Mouse (Mus musculus) liver, embryonic 13.5 days (tissue): ENCODE measurements around the gene Prrg1. TPM values are rescaled to one million over a fixed set of nuclear protein-coding genes. Genes with fewer than 3 reads are reported as not detected.
"Not testable (repeated sequence)": the region's sequence is repeated elsewhere in the genome, so short reads cannot be mapped to it uniquely, and the experiment has no call there.

Experiments used
- ATAC-seq: fragments of 200-750 bp; cut with Nextera tagmentation; 2 replicates; pipeline ENCODE4 v1.8.0; 2017; ENCODE audit warnings: low read depth, mild to moderate bottlenecking, moderate number of reproducible peaks, moderate library complexity
- DNase-seq: peaks from one replicate; pipeline ENCODE4 v3.0.0; 2022
- H3K27ac ChIP-seq: fragments of 300-500 bp; sonication (generic); 2 replicates; pipeline ENCODE4 v1.5.1; 2015; ENCODE audit warnings: moderate library complexity, mild to moderate bottlenecking, inconsistent platforms
- H3K27me3 ChIP-seq: fragments of 300-500 bp; sonication (generic); 2 replicates; pipeline ENCODE4 v1.6.1; 2015; ENCODE audit warnings: mild to moderate bottlenecking, inconsistent platforms
- H3K36me3 ChIP-seq: fragments of 300-500 bp; sonication (generic); 2 replicates; pipeline ENCODE4 v1.6.1; 2015; ENCODE audit warnings: mild to moderate bottlenecking, inconsistent platforms
- H3K4me1 ChIP-seq: fragments of 300-500 bp; sonication (generic); replicated peaks from 2 replicates; pipeline ENCODE4 v1.6.1; 2015; ENCODE audit warnings: inconsistent platforms
- H3K4me2 ChIP-seq: fragments of 300-500 bp; sonication (generic); 2 replicates; pipeline ENCODE4 v1.6.1; 2015; ENCODE audit warnings: inconsistent platforms, mild to moderate bottlenecking, moderate library complexity
- H3K4me3 ChIP-seq: fragments of 300-500 bp; sonication (generic); replicated peaks from 2 replicates; pipeline ENCODE4 v1.5.1; 2015; ENCODE audit warnings: mild to moderate bottlenecking, inconsistent platforms
- H3K9ac ChIP-seq: fragments of 300-500 bp; sonication (generic); 2 replicates; pipeline ENCODE4 v1.6.1; 2015; ENCODE audit warnings: mild to moderate bottlenecking, inconsistent platforms
- H3K9me3 ChIP-seq: fragments of 300-500 bp; sonication (generic); replicated peaks from 2 replicates; pipeline ENCODE4 v1.6.1; 2016; ENCODE audit warnings: inconsistent platforms
- WGBS: fragments of 180-500 bp; shearing (Covaris S2); methylation state at CpG from one replicate; pipeline ENCODE4 v1.1.7; 2015; ENCODE audit not compliant: insufficient replicate concordance; 5-methylcytosine and 5-hydroxymethylcytosine counted together
- polyA plus RNA-seq: library from polyadenylated mRNA; unstranded; fragments of >200 nt; fragmentation: Nextera tagmentation; extraction: Ambion mirVana; gene quantifications from 2 replicates; pipeline ENCODE4 v1.2.1, GENCODE M21; 2015

Prrg1 gene
- polyA plus RNA-seq, 1 experiment from 2014 or later = 2.1 TPM

DNA sequence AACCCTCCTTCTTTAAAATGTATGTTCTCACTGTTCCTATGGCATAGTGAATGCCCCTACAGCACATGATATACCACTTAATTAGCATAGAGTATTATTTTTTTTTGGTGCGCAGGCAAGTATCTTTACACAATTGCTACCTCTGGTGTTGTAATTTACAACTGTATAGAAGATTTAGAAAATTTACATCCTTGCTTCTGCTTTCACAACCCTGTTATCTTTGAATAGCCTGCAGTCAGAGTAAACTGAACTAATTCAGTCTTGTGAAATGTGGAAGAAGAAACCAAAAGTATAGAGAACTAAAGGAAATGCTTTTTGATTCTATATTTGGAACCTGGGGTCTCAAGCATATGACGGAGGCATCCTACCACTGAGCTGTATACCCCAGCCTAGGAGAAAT lies 100.7 kb downstream of the Prrg1 start:
- DNase-seq (no peak), ATAC-seq (no peak)
- H3K4me3 ChIP-seq = no peak overlapping the region
- no peak overlapping the region for H3K9ac ChIP-seq
- H3K9me3 ChIP-seq = no peaks in the 10 kb centered on the region
- H3K36me3 ChIP-seq = no peaks in the 10 kb centered on the region
- H3K27ac ChIP-seq = no peak overlapping the region
- 71% methylated on average over 2 of the region's 2 CpGs for WGBS
- H3K4me2 ChIP-seq = no peak overlapping the region
- no peaks in the 10 kb centered on the region for H3K4me1 ChIP-seq
- H3K27me3 ChIP-seq = no peaks in the 10 kb centered on the region

GRCm38 (mm10) chrX:78479710-78480109 lies 104.0 kb downstream of the Prrg1 start:
- no peak overlapping the region for H3K9ac ChIP-seq
- H3K9me3 ChIP-seq = no peaks in the 10 kb centered on the region
- ATAC-seq = no peak
- no peaks in the 10 kb centered on the region for H3K27me3 ChIP-seq
- DNase-seq = no peak
- H3K4me1 ChIP-seq = no peaks in the 10 kb centered on the region
- 41% methylated on average over 3 of the region's 3 CpGs for WGBS
- H3K36me3 ChIP-seq = no peaks in the 10 kb centered on the region
- H3K4me3 ChIP-seq = no peak overlapping the region
- no peak overlapping the region for H3K27ac ChIP-seq
- no peak overlapping the region for H3K4me2 ChIP-seq

DNA sequence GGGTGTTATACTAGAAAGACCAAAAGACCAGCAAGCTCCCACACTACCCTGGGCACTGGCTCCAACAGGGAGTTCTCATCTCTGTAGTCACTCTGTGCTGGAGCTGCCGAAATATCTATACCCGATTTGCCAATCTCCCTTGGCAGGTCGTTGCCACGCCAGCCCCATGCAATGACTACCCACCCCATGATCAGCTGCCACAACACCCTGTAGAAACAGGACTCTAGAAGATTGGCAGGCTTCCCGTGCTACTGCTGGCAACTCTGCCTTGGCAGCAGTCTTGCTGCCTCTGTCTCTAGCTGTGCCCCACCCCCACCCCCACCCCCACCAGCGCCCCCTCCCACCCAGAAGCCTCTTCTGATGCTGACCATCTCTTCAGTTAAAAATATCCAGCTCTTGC lies 149.3 kb downstream of the Prrg1 start:
- no peak for ATAC-seq
- H3K9me3 ChIP-seq = no peaks in the 10 kb centered on the region
- H3K9ac ChIP-seq = no peak overlapping the region
- 56% methylated on average over 6 of the region's 6 CpGs for WGBS
- no peaks in the 10 kb centered on the region for H3K4me1 ChIP-seq
- no peaks in the 10 kb centered on the region for H3K27me3 ChIP-seq
- H3K36me3 ChIP-seq = no peaks in the 10 kb centered on the region
- H3K4me2 ChIP-seq = no peak overlapping the region
- H3K27ac ChIP-seq = no peak overlapping the region
- DNase-seq = no peak
- H3K4me3 ChIP-seq = no peak overlapping the region

DNA sequence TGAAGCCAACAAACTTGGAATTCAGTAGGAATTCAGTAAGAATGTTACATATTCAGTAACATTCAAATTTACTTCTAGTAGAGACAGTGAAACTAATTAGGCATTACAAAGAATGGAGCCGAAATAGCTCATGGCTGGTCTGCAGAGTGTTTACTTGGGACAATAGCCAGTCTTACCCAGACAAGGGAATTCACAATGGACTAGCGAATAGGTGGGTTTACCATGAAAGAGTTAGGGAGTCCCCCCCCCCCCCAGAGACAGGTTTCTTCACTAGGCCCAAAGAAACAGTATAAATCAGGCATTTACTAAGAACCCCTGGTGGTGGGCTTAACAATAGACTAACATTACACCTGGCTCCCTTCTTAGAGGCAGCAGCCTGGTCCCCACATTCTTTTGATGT lies 180.3 kb downstream of the Prrg1 start:
- not testable (repeated sequence) for H3K4me1 ChIP-seq, H3K9me3 ChIP-seq, H3K27ac ChIP-seq, H3K36me3 ChIP-seq, DNase-seq, H3K9ac ChIP-seq, H3K27me3 ChIP-seq, H3K4me2 ChIP-seq, H3K4me3 ChIP-seq, ATAC-seq
- WGBS = 38% methylated on average over 2 of the region's 2 CpGs

Other genes starting within 250 kb of the Prrg1 start
- gene 4930480E11Rik, start 214.3 kb downstream of the Prrg1 start, polyA plus RNA-seq = not detected in 2 replicates
- gene Fam47c, start 153.9 kb upstream of the Prrg1 start, polyA plus RNA-seq = not detected in 2 replicates